Mouse (Mus musculus) CD4-positive, CD25-positive, alpha-beta regulatory T cell, adult 2 months (primary cell): ENCODE measurements around the gene Dop1b.
"Not testable (repeated sequence)": the region's sequence is repeated elsewhere in the genome, so short reads cannot be mapped to it uniquely, and the experiment has no call there.

ENCODE experiments used
- DNase-seq: peaks from one replicate; pipeline ENCODE4 v3.0.0-alpha.2; 2012; ENCODE audit warnings: low read depth, low spot score

Dop1b gene

GRCm38 (mm10) chr16:93794845-93795244 lies 83.1 kb downstream of the Dop1b start:
- no peak for DNase-seq

GRCm38 (mm10) chr16:93795391-93795790 lies 83.7 kb downstream of the Dop1b start:
- no peak for DNase-seq

GRCm38 (mm10) chr16:93797021-93797840 lies 85.5 kb downstream of the Dop1b start:
- no peak for DNase-seq

- no peak for DNase-seq
These were observed 86.3 kb downstream of the Dop1b start for GRCm38 (mm10) chr16:93797841-93798492.

GRCm38 (mm10) chr16:93798623-93799022 lies 86.9 kb downstream of the Dop1b start:
- peak; percentile 51 for DNase-seq

GRCm38 (mm10) chr16:93799071-93799470 lies 87.4 kb downstream of the Dop1b start:
- DNase-seq: no peak

- no peak for DNase-seq
These were observed 88.2 kb downstream of the Dop1b start for GRCm38 (mm10) chr16:93799936-93800335.

- DNase-seq: no peak
These were observed 95.5 kb downstream of the Dop1b start for GRCm38 (mm10) chr16:93807167-93807566.

GRCm38 (mm10) chr16:93807961-93808554 lies 96.4 kb downstream of the Dop1b start:
- no peak for DNase-seq

- DNase-seq: peak; percentile 91
These were observed 104.4 kb downstream of the Dop1b start for GRCm38 (mm10) chr16:93815856-93816736.

- no peak for DNase-seq
These were observed 105.2 kb downstream of the Dop1b start for GRCm38 (mm10) chr16:93816861-93817260.

GRCm38 (mm10) chr16:93817371-93817770 lies 105.7 kb downstream of the Dop1b start:
- DNase-seq: no peak

GRCm38 (mm10) chr16:93818691-93819324 lies 107.1 kb downstream of the Dop1b start:
- no peak for DNase-seq

GRCm38 (mm10) chr16:93819325-93819696 lies 107.6 kb downstream of the Dop1b start:
- DNase-seq: no peak

- DNase-seq: no peak
These were observed 108.3 kb downstream of the Dop1b start for GRCm38 (mm10) chr16:93820040-93820439.

GRCm38 (mm10) chr16:93821706-93822105 lies 110.0 kb downstream of the Dop1b start:
- no peak for DNase-seq

- not testable (repeated sequence) for DNase-seq
These were observed 110.9 kb downstream of the Dop1b start for GRCm38 (mm10) chr16:93822433-93823225.

GRCm38 (mm10) chr16:93824799-93825198 lies 113.1 kb downstream of the Dop1b start:
- peak; percentile 40 for DNase-seq

- no peak for DNase-seq
These were observed 113.8 kb downstream of the Dop1b start for GRCm38 (mm10) chr16:93825463-93825862.

GRCm38 (mm10) chr16:93826054-93826453 lies 114.3 kb downstream of the Dop1b start:
- no peak for DNase-seq
